Mouse (Mus musculus) ovary, adult 18-20 months (tissue): ENCODE data around the gene Serpinf1.
"Not testable (repeated sequence)": the region's sequence is repeated elsewhere in the genome, so short reads cannot be mapped to it uniquely, and the experiment has no call there.

Experiments used
- DNase-seq: peaks from one replicate; pipeline ENCODE4 v3.0.0; 2022; ENCODE audit warnings: low spot score, mixed read lengths

Gene Serpinf1

GRCm38 (mm10) chr11:75422013-75422792 is at the start of gene Serpinf1:
Gene Serpinf1, minus strand, starts transcription at chr11:75422701.
- DNase-seq: no peak

GRCm38 (mm10) chr11:75470675-75471074 is 48.2 kb upstream of the Serpinf1 start:
- no peak for DNase-seq

- DNase-seq: no peak
Measured at GRCm38 (mm10) chr11:75469261-75469660, 46.8 kb upstream of the Serpinf1 start.

- no peak for DNase-seq
Measured at GRCm38 (mm10) chr11:75468410-75468809, 45.9 kb upstream of the Serpinf1 start.

GRCm38 (mm10) chr11:75467512-75468215 is 45.2 kb upstream of the Serpinf1 start:
- peak; percentile 75 for DNase-seq

- no peak for DNase-seq
Measured at GRCm38 (mm10) chr11:75466731-75467505, 44.4 kb upstream of the Serpinf1 start.

- DNase-seq: no peak
Measured at GRCm38 (mm10) chr11:75465051-75465450, 42.5 kb upstream of the Serpinf1 start.

GRCm38 (mm10) chr11:75464417-75464816 is 41.9 kb upstream of the Serpinf1 start:
- no peak for DNase-seq

- no peak for DNase-seq
Measured at GRCm38 (mm10) chr11:75463624-75464023, 41.1 kb upstream of the Serpinf1 start.

- DNase-seq: peak; percentile 95
Measured at GRCm38 (mm10) chr11:75462865-75463336, 40.4 kb upstream of the Serpinf1 start.

GRCm38 (mm10) chr11:75462253-75462783 is 39.8 kb upstream of the Serpinf1 start:
- peak; percentile 84 for DNase-seq

- DNase-seq: peak; percentile 39
Measured at GRCm38 (mm10) chr11:75461743-75462252, 39.3 kb upstream of the Serpinf1 start.

- DNase-seq: peak; percentile 100
Measured at GRCm38 (mm10) chr11:75460844-75461742, 38.6 kb upstream of the Serpinf1 start, which contains the start of gene Tlcd2. Gene Tlcd2, plus strand, starts transcription at chr11:75461715.

- DNase-seq: peak; percentile 90
Measured at GRCm38 (mm10) chr11:75460103-75460843, 37.8 kb upstream of the Serpinf1 start.

- DNase-seq: no peak
Measured at GRCm38 (mm10) chr11:75459751-75460102, 37.2 kb upstream of the Serpinf1 start.

GRCm38 (mm10) chr11:75459141-75459711 is 36.7 kb upstream of the Serpinf1 start:
- DNase-seq: peak; percentile 32

GRCm38 (mm10) chr11:75458628-75459041 is 36.1 kb upstream of the Serpinf1 start:
- DNase-seq: no peak

- no peak for DNase-seq
Measured at GRCm38 (mm10) chr11:75458169-75458568, 35.7 kb upstream of the Serpinf1 start.

- DNase-seq: no peak
Measured at GRCm38 (mm10) chr11:75456440-75456871, 34.0 kb upstream of the Serpinf1 start.

GRCm38 (mm10) chr11:75455971-75456370 is 33.5 kb upstream of the Serpinf1 start:
- not testable (repeated sequence) for DNase-seq
